Mouse (Mus musculus) midbrain, embryonic 12.5 days (tissue): Measurements from ENCODE around the gene Atp1a4. TPM values are rescaled to one million over a fixed set of nuclear protein-coding genes. Genes with fewer than 3 reads are reported as not detected.

Experiments used
- ATAC-seq: fragments of 200-750 bp; cut with Nextera tagmentation; 2 replicates; pipeline ENCODE4 v1.8.0; 2017; ENCODE audit warnings: low read depth, moderate TSS enrichment, moderate library complexity; ENCODE audit not compliant: low FRiP score
- H3K27ac ChIP-seq: fragments of 300-500 bp; sonication (generic); replicated peaks from 2 replicates; pipeline ENCODE4 v1.5.1; 2016; ENCODE audit warnings: mild to moderate bottlenecking
- H3K27me3 ChIP-seq: fragments of 300-500 bp; sonication (generic); 2 replicates; pipeline ENCODE4 v1.6.1; 2016; ENCODE audit warnings: mild to moderate bottlenecking
- H3K36me3 ChIP-seq: fragments of 300-500 bp; sonication (generic); 2 replicates; pipeline ENCODE4 v1.6.1; 2016
- H3K4me1 ChIP-seq: fragments of 300-500 bp; sonication (generic); 2 replicates; pipeline ENCODE4 v1.6.1; 2016
- H3K4me2 ChIP-seq: fragments of 300-500 bp; sonication (generic); replicated peaks from 2 replicates; pipeline ENCODE4 v1.6.1; 2016; ENCODE audit warnings: mild to moderate bottlenecking, moderate library complexity
- H3K4me3 ChIP-seq: fragments of 300-500 bp; sonication (generic); 2 replicates; pipeline ENCODE4 v1.5.1; 2016; ENCODE audit warnings: mild to moderate bottlenecking
- H3K9ac ChIP-seq: fragments of 300-500 bp; sonication (generic); replicated peaks from 2 replicates; pipeline ENCODE4 v1.6.1; 2016; ENCODE audit warnings: mild to moderate bottlenecking, moderate library complexity
- H3K9me3 ChIP-seq: fragments of 300-500 bp; sonication (generic); 2 replicates; pipeline ENCODE4 v1.6.1; 2016; ENCODE audit warnings: mild to moderate bottlenecking
- WGBS: fragments of 180-500 bp; shearing (Covaris S2); methylation state at CpG from one replicate; pipeline ENCODE4 v1.1.7; 2016; 5-methylcytosine and 5-hydroxymethylcytosine counted together
- polyA plus RNA-seq: library from polyadenylated mRNA; unstranded; fragments of >200 nt; fragmentation: Nextera tagmentation; extraction: Ambion mirVana; gene quantifications from 2 replicates; pipeline ENCODE4 v1.2.1, GENCODE M21; 2016

Atp1a4 gene
- polyA plus RNA-seq, 1 experiment from 2014 or later = not detected

GRCm38 (mm10) chr1:172297611-172298537 is 39.7 kb upstream of the Atp1a4 start, which contains the start of gene Atp1a2:
TSS of gene Atp1a2 (minus strand) at chr1:172298064.
- Histone ChIP-seq H3K9me3 (no peaks in the 10 kb centered on the region), H3K27me3 (peaks cover 39% of the 10 kb centered on the region), H3K4me2 (peak within 1 kb of the TSS; percentile 34), H3K4me1 (peaks cover 51% of the 10 kb centered on the region), H3K27ac (0 out of 2 replicates have a peak within 1 kb of the TSS, but pooled peaks have one; percentile 26), H3K36me3 (no peaks in the 10 kb centered on the region), H3K9ac (0 out of 2 replicates have a peak within 1 kb of the TSS, but pooled peaks have one; percentile 2), H3K4me3 (no peak within 1 kb of the TSS)
- peak; percentile 28; the same call in 1 of the 2 replicates for ATAC-seq
- WGBS = 13% methylated on average over 16 of the region's 16 CpGs

GRCm38 (mm10) chr1:172296816-172297510 is 38.7 kb upstream of the Atp1a4 start:
- WGBS = 81% methylated on average over 6 of the region's 6 CpGs
- Histone ChIP-seq H3K4me2 (peak overlapping the region; percentile 34; the same call in 1 of the 2 replicates), H3K27ac (no peak overlapping the region; the same call in 1 of the 2 replicates), H3K9me3 (no peaks in the 10 kb centered on the region), H3K36me3 (no peaks in the 10 kb centered on the region), H3K4me1 (peaks cover 45% of the 10 kb centered on the region), H3K27me3 (peaks cover 39% of the 10 kb centered on the region), H3K9ac (0 out of 2 replicates have a peak overlapping the region, but pooled peaks have one; percentile 2), H3K4me3 (no peak overlapping the region)
- ATAC-seq = no peak

GRCm38 (mm10) chr1:172295751-172296197 is 37.6 kb upstream of the Atp1a4 start:
- Histone ChIP-seq H3K9ac (no peak overlapping the region; the same call in 1 of the 2 replicates), H3K36me3 (no peaks in the 10 kb centered on the region), H3K4me2 (no peak overlapping the region), H3K27ac (0 out of 2 replicates have a peak overlapping the region, but pooled peaks have one; percentile 4), H3K27me3 (peaks cover 33% of the 10 kb centered on the region), H3K4me1 (peaks cover 35% of the 10 kb centered on the region), H3K9me3 (no peaks in the 10 kb centered on the region), H3K4me3 (no peak overlapping the region)
- peak; percentile 55 for ATAC-seq
- 54% methylated on average over 4 of the region's 4 CpGs for WGBS

GRCm38 (mm10) chr1:172293449-172293848 is 35.2 kb upstream of the Atp1a4 start:
- H3K9ac ChIP-seq = no peak overlapping the region
- 95% methylated on average over 11 of the region's 11 CpGs for WGBS
- peaks cover 13% of the 10 kb centered on the region; the same call in 1 of the 2 replicates for H3K27me3 ChIP-seq
- H3K4me3 ChIP-seq = no peak overlapping the region
- H3K4me2 ChIP-seq = no peak overlapping the region
- ATAC-seq = no peak
- no peak overlapping the region for H3K27ac ChIP-seq
- peaks cover 35% of the 10 kb centered on the region for H3K4me1 ChIP-seq
- H3K36me3 ChIP-seq = no peaks in the 10 kb centered on the region
- no peaks in the 10 kb centered on the region for H3K9me3 ChIP-seq

GRCm38 (mm10) chr1:172292880-172293279 is 34.7 kb upstream of the Atp1a4 start:
- H3K4me2 ChIP-seq = no peak overlapping the region
- H3K27me3 ChIP-seq = peaks cover 13% of the 10 kb centered on the region; the same call in 1 of the 2 replicates
- H3K9ac ChIP-seq = no peak overlapping the region
- WGBS = 91% methylated on average over 2 of the region's 2 CpGs
- H3K4me3 ChIP-seq = no peak overlapping the region
- H3K9me3 ChIP-seq = no peaks in the 10 kb centered on the region
- H3K27ac ChIP-seq = no peak overlapping the region
- H3K4me1 ChIP-seq = peaks cover 30% of the 10 kb centered on the region
- ATAC-seq = no peak
- H3K36me3 ChIP-seq = no peaks in the 10 kb centered on the region

- Histone ChIP-seq H3K36me3 (no peaks in the 10 kb centered on the region), H3K27ac (no peak overlapping the region), H3K4me1 (peaks cover under 1% of the 10 kb centered on the region; the same call in 1 of the 2 replicates), H3K4me3 (no peak overlapping the region), H3K9ac (no peak overlapping the region), H3K27me3 (peaks cover 6% of the 10 kb centered on the region), H3K9me3 (no peaks in the 10 kb centered on the region), H3K4me2 (no peak overlapping the region)
- ATAC-seq = no peak
- WGBS = 92% methylated on average over 3 of the region's 3 CpGs
Observed at GRCm38 (mm10) chr1:172289617-172289946, 31.4 kb upstream of the Atp1a4 start.

- no peaks in the 10 kb centered on the region for H3K9me3 ChIP-seq
- 90% methylated on average over 11 of the region's 11 CpGs for WGBS
- peaks cover 10% of the 10 kb centered on the region for H3K27me3 ChIP-seq
- H3K27ac ChIP-seq = no peak overlapping the region
- no peak for ATAC-seq
- H3K4me2 ChIP-seq = no peak overlapping the region
- H3K4me1 ChIP-seq = no peaks in the 10 kb centered on the region
- H3K4me3 ChIP-seq = no peak overlapping the region
- H3K9ac ChIP-seq = no peak overlapping the region
- H3K36me3 ChIP-seq = no peaks in the 10 kb centered on the region
Observed at GRCm38 (mm10) chr1:172288900-172289616, 30.8 kb upstream of the Atp1a4 start.

- no peak for ATAC-seq
- no peak overlapping the region for H3K9ac ChIP-seq
- no peak overlapping the region for H3K4me3 ChIP-seq
- H3K27ac ChIP-seq = no peak overlapping the region
- no peaks in the 10 kb centered on the region for H3K4me1 ChIP-seq
- H3K4me2 ChIP-seq = no peak overlapping the region
- no peaks in the 10 kb centered on the region for H3K36me3 ChIP-seq
- no peaks in the 10 kb centered on the region for H3K9me3 ChIP-seq
- 85% methylated on average over 5 of the region's 5 CpGs for WGBS
- H3K27me3 ChIP-seq = peaks cover 10% of the 10 kb centered on the region; the same call in 1 of the 2 replicates
Observed at GRCm38 (mm10) chr1:172286740-172287139, 28.5 kb upstream of the Atp1a4 start.

- H3K27me3 ChIP-seq = peaks cover 10% of the 10 kb centered on the region; the same call in 1 of the 2 replicates
- 86% methylated on average over 14 of the region's 14 CpGs for WGBS
- H3K36me3 ChIP-seq = no peaks in the 10 kb centered on the region
- H3K4me2 ChIP-seq = no peak overlapping the region
- no peak overlapping the region for H3K27ac ChIP-seq
- H3K9me3 ChIP-seq = no peaks in the 10 kb centered on the region
- H3K4me3 ChIP-seq = no peak overlapping the region
- no peak for ATAC-seq
- no peaks in the 10 kb centered on the region for H3K4me1 ChIP-seq
- H3K9ac ChIP-seq = no peak overlapping the region
Observed at GRCm38 (mm10) chr1:172284221-172284620, 26.0 kb upstream of the Atp1a4 start.

- Histone ChIP-seq H3K36me3 (no peaks in the 10 kb centered on the region), H3K4me2 (no peak overlapping the region), H3K27ac (no peak overlapping the region), H3K4me1 (no peaks in the 10 kb centered on the region), H3K4me3 (no peak overlapping the region), H3K9ac (no peak overlapping the region), H3K9me3 (no peaks in the 10 kb centered on the region), H3K27me3 (peaks cover 10% of the 10 kb centered on the region; the same call in 1 of the 2 replicates)
- ATAC-seq = no peak
- 85% methylated on average over 6 of the region's 6 CpGs for WGBS
Observed at GRCm38 (mm10) chr1:172283073-172283472, 24.9 kb upstream of the Atp1a4 start.

- Histone ChIP-seq H3K4me3 (no peak overlapping the region), H3K27me3 (peaks cover 10% of the 10 kb centered on the region; the same call in 1 of the 2 replicates), H3K4me2 (no peak overlapping the region), H3K9me3 (no peaks in the 10 kb centered on the region), H3K27ac (no peak overlapping the region), H3K4me1 (no peaks in the 10 kb centered on the region), H3K36me3 (no peaks in the 10 kb centered on the region), H3K9ac (no peak overlapping the region)
- ATAC-seq = no peak
- 90% methylated on average over 10 of the region's 10 CpGs for WGBS
Observed at GRCm38 (mm10) chr1:172281522-172282254, 23.5 kb upstream of the Atp1a4 start.
